Mouse (Mus musculus): ENCODE results near the gene Gng5. TPM values are rescaled to one million over a fixed set of nuclear protein-coding genes. Genes with fewer than 3 reads are reported as not detected.

The Gng5 gene
- polyA plus RNA-seq, 1 experiment from 2014 or later: 996 TPM

Other genes starting within 250 kb of the Gng5 start
- gene Ssx2ip, start 95.2 kb upstream of the Gng5 start, polyA plus RNA-seq (2014; fragmentation: Nextera tagmentation; extraction: Ambion mirVana): 24.0 and 28.2 TPM in 2 replicates
- 12.4 and 14.6 TPM in 2 replicates for gene Ctbs, start 50.0 kb upstream of the Gng5 start, polyA plus RNA-seq (2014; fragmentation: Nextera tagmentation; extraction: Ambion mirVana)
- 6.3 and 8.0 TPM in 2 replicates for gene Spata1, start 54 bp upstream of the Gng5 start, polyA plus RNA-seq (2014; fragmentation: Nextera tagmentation; extraction: Ambion mirVana)
- gene Rpf1, start 21.6 kb downstream of the Gng5 start, polyA plus RNA-seq (2014; fragmentation: Nextera tagmentation; extraction: Ambion mirVana): 48.0 and 48.1 TPM in 2 replicates
- gene Uox, start 70.6 kb downstream of the Gng5 start, polyA plus RNA-seq (2014; fragmentation: Nextera tagmentation; extraction: Ambion mirVana): not detected in 2 replicates
- not detected in 2 replicates for gene Dnase2b, start 115.8 kb downstream of the Gng5 start, polyA plus RNA-seq (2014; fragmentation: Nextera tagmentation; extraction: Ambion mirVana)
- not detected in 2 replicates for gene 4930503B20Rik, start 151.5 kb downstream of the Gng5 start, polyA plus RNA-seq (2014; fragmentation: Nextera tagmentation; extraction: Ambion mirVana)
- 0.46 and 1.00 TPM in 2 replicates for gene Samd13, start 185.8 kb downstream of the Gng5 start, polyA plus RNA-seq (2014; fragmentation: Nextera tagmentation; extraction: Ambion mirVana)

Data from stomach, embryonic 14.5 days (tissue).